Mouse (Mus musculus) ES-Bruce4 (cell line): ENCODE results near the gene Hist2h3c1.
"Not testable (repeated sequence)": the region's sequence is repeated elsewhere in the genome, so short reads cannot be mapped to it uniquely, and the experiment has no call there.

Experiments used
- CTCF ChIP-seq: IDR thresholded peaks from one replicate; pipeline ENCODE4 v1.8.1; 2011; ENCODE audit warnings: low read depth, low read length
- EP300 ChIP-seq: IDR thresholded peaks from 2 replicates; pipeline ENCODE4 v1.6.1; 2011; ENCODE audit warnings: low read depth, low read length; ENCODE audit not compliant: insufficient read depth

GRCm38 (mm10) chr3:96220131-96220764, 26.2 kb upstream of the Hist2h3c1 start:
- not testable (repeated sequence) for TF ChIP-seq EP300, CTCF
